Mouse (Mus musculus): Measurements from ENCODE around the gene Spn.

DNA sequence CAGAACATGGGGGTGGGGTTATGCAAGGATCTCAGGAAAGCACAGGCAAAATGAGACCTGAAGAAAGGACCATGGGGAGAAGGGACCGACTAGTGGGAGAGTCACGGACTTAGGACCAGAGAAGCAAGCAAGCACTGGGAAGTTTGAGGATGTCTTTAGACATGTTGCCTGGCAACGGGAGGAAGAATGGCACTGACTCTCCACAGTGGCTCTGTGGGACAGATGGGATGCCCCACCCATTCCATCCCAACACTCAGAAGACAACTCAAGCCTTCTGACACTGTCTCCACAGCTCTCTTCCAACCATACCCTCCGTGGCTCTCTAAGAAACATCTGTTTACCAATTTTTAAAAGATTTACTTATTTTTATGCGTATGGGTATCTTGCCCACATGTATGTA lies 4.5 kb downstream of the Spn start:
- TF ChIP-seq CTCF (IDR thresholded peaks at IDR 0.05; ENCODE audit: extremely low read depth, insufficient read length, insufficient replicate concordance, low read depth, low read length) (no peak), POLR2A (IDR thresholded peaks at IDR 0.05; ENCODE audit: low read depth, low read length) (no peak)
